Comparison of ENCODE assay signal across 27 mouse cellular contexts in the genomic region with DNA sequence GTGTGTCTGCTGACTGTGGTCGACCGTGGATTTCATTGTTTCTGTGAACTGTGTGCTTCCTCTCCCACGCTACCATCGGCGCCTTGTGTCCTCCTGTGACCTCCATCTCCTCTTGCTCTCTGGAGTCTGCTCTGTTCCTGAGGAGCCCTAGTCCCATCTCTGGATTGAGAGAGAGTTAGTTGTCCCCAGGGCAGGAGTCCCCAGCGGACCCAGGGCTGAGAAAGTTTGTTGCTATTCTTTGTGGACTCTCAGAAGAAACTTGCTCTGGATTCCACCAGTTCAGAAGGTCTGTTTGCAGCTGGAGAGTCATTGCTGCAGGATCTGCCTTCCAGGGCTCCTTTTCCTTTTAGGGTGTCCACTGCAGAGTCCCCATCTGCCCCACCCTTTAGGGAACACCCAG. TPM values are rescaled to one million over a fixed set of nuclear protein-coding genes. Genes with fewer than 3 reads are reported as not detected.
"Had no signal": no experiment of that assay in that cellular context is flagged by ENCODE, and none has a peak within 500 bp of the region (broad histone marks: within the 10 kb centered on the region; RNA-seq: fewer than 3 reads in every experiment).

No protein-coding gene starts in this region.

- H3K27ac ChIP-seq: heart, embryonic 10.5 days; hindbrain, embryonic 10.5 days; hindbrain, embryonic 12.5 days; hindbrain, embryonic 14.5 days; intestine, embryonic 15.5 days; limb, embryonic 13.5 days; limb, embryonic 15.5 days; liver, embryonic 12.5 days; liver, embryonic 14.5 days had no signal

- H3K9me3 ChIP-seq: heart, embryonic 10.5 days; heart, embryonic 12.5 days; hindbrain, embryonic 10.5 days; hindbrain, embryonic 12.5 days; intestine, embryonic 15.5 days; limb, embryonic 13.5 days; limb, embryonic 15.5 days; liver, embryonic 12.5 days had no signal

- H3K4me1 ChIP-seq: heart, embryonic 10.5 days; heart, embryonic 12.5 days; hindbrain, embryonic 10.5 days; hindbrain, embryonic 12.5 days; intestine, embryonic 15.5 days; limb, embryonic 13.5 days; limb, embryonic 15.5 days; liver, embryonic 12.5 days had no signal

- ATAC-seq: forebrain, embryonic 16.5 days; hindbrain, embryonic 16.5 days; inflammation-experienced regulatory T-cells, adult 6 months; intestine, embryonic 15.5 days; intestine, postnatal 0 days; liver, embryonic 12.5 days had no signal

- DNase-seq: gastrocnemius, postnatal 14 days; heart, postnatal 10 days; heart, postnatal 4 days; kidney, postnatal 14 days; kidney, postnatal 4 days; layer of hippocampus, adult 9-11 months; layer of hippocampus, postnatal 36 days; left cerebral cortex, postnatal 4 days had no signal

- H3K9ac ChIP-seq: heart, embryonic 12.5 days; hindbrain, embryonic 12.5 days; hindbrain, embryonic 14.5 days; intestine, embryonic 15.5 days; limb, embryonic 13.5 days; limb, embryonic 15.5 days; liver, embryonic 12.5 days; liver, embryonic 14.5 days had no signal

- H3K4me3 ChIP-seq: heart, embryonic 10.5 days; heart, embryonic 12.5 days; hindbrain, embryonic 10.5 days; hindbrain, embryonic 12.5 days; intestine, embryonic 15.5 days; limb, embryonic 13.5 days; limb, embryonic 15.5 days; liver, embryonic 12.5 days had no signal

- H3K4me2 ChIP-seq: heart, embryonic 12.5 days; hindbrain, embryonic 12.5 days; hindbrain, embryonic 14.5 days; intestine, embryonic 15.5 days; limb, embryonic 13.5 days; limb, embryonic 15.5 days; liver, embryonic 12.5 days had no signal

- H3K27me3 ChIP-seq: hindbrain, embryonic 12.5 days; intestine, embryonic 15.5 days; limb, embryonic 13.5 days had no signal

- H3K36me3 ChIP-seq: intestine, embryonic 15.5 days; liver, embryonic 12.5 days had no signal

RNA-seq across cellular contexts. Expression of a gene that starts 4.3 kb away (rescaled TPM):
- total RNA-seq: liver, adult 2 months had no signal

RNA-seq across cellular contexts. Expression of a gene that starts 25.2 kb away (rescaled TPM):
- total RNA-seq: granulocyte monocyte progenitor cell, adult 5-6 weeks had no signal

RNA-seq across cellular contexts. Expression of a gene that starts 31.2 kb away (rescaled TPM):
- total RNA-seq: gastrocnemius, adult 8-10 months; granulocyte monocyte progenitor cell, adult 5-6 weeks; heart, adult 8-10 months; heart, postnatal 10 days; heart, postnatal 25 days; heart, postnatal 4 days had no signal
- polyA plus RNA-seq: inflammation-experienced regulatory T-cells, adult 6 months; liver, embryonic 12.5 days; liver, embryonic 14.5 days had no signal
